Mouse (Mus musculus) heart, postnatal 36 days (tissue): ENCODE measurements around the gene Bpifa2. TPM values are rescaled to one million over a fixed set of nuclear protein-coding genes. Genes with fewer than 3 reads are reported as not detected.
"Not testable (repeated sequence)": the region's sequence is repeated elsewhere in the genome, so short reads cannot be mapped to it uniquely, and the experiment has no call there.

Source experiments
- DNase-seq, 2 experiments: peaks; one replicate each; pipeline ENCODE4 v3.0.0; 2021 to 2022
- intact Hi-C: fragments of 180-260 bp; cut with DNase I; formaldehyde crosslinking; loops from one replicate; pipeline ENCODE4 v1.15.1; 2025
- total RNA-seq, 2 experiments: library from RNA; stranded (reverse); gene quantifications; 2 replicates each; pipeline ENCODE4 v1.2.3; 2021

Gene Bpifa2
- total RNA-seq: not detected

GRCm38 (mm10) chr2:154007965-154008364 lies at the start of gene Bpifa2:
Bpifa2 (plus strand) TSS chr2:154008265.
- intact Hi-C loops: no loop called here
- DNase-seq: no peak

GRCm38 (mm10) chr2:153962821-153963331 lies 45.2 kb upstream of the Bpifa2 start:
- no peak for DNase-seq
- intact Hi-C loops: no loop called here

- DNase-seq: no peak
- intact Hi-C loops: no loop called here
Measured at GRCm38 (mm10) chr2:153963334-153963733, 44.7 kb upstream of the Bpifa2 start.

GRCm38 (mm10) chr2:153970221-153970620 lies 37.8 kb upstream of the Bpifa2 start:
- intact Hi-C loops: no loop called here

GRCm38 (mm10) chr2:153974582-153974981 lies 33.5 kb upstream of the Bpifa2 start, which contains the start of gene Bpifa6:
Bpifa6 (plus strand) TSS chr2:153974945.
- DNase-seq: no peak
- intact Hi-C loops: no loop called here

More at GRCm38 (mm10) chr2:153970221-153970620, 37.8 kb upstream of the Bpifa2 start:
- no peak for DNase-seq

GRCm38 (mm10) chr2:153995770-153996169 lies 12.3 kb upstream of the Bpifa2 start:
- peak; percentile 73 to 85 for DNase-seq
- intact Hi-C loops: no loop called here

GRCm38 (mm10) chr2:154000501-154000900 lies 7.6 kb upstream of the Bpifa2 start:
- DNase-seq: no peak
- intact Hi-C loops: loop anchor here (5.0 kb wide), 1 partner anchor 157 kb away; no protein-coding TSS in a partner anchor

GRCm38 (mm10) chr2:154001056-154001455 lies 7.0 kb upstream of the Bpifa2 start:
- no peak for DNase-seq
- intact Hi-C loops: loop anchor here (5.0 kb wide), 1 partner anchor 156 kb away; no protein-coding TSS in a partner anchor

GRCm38 (mm10) chr2:154004456-154004855 lies 3.6 kb upstream of the Bpifa2 start:
- intact Hi-C loops: loop anchor here (5.0 kb wide), 1 partner anchor 153 kb away; no protein-coding TSS in a partner anchor
- DNase-seq: no peak

GRCm38 (mm10) chr2:154005094-154005493 lies 3.0 kb upstream of the Bpifa2 start:
- intact Hi-C loops: no loop called here

GRCm38 (mm10) chr2:154005734-154006133 lies 2.3 kb upstream of the Bpifa2 start:
- DNase-seq: no peak
- intact Hi-C loops: no loop called here

More at GRCm38 (mm10) chr2:154005094-154005493, 3.0 kb upstream of the Bpifa2 start:
- no peak for DNase-seq

- intact Hi-C loops: no loop called here
- no peak for DNase-seq
Measured at GRCm38 (mm10) chr2:154006331-154006730, 1.7 kb upstream of the Bpifa2 start.

GRCm38 (mm10) chr2:154007381-154007780 lies 684 bp upstream of the Bpifa2 start:
- intact Hi-C loops: no loop called here
- DNase-seq: no peak

GRCm38 (mm10) chr2:154017990-154018389 lies 9.9 kb downstream of the Bpifa2 start:
- intact Hi-C loops: no loop called here
- DNase-seq: no peak

GRCm38 (mm10) chr2:154024676-154025075 lies 16.6 kb downstream of the Bpifa2 start:
- intact Hi-C loops, DNase-seq: not testable (repeated sequence)

GRCm38 (mm10) chr2:154038932-154039331 lies 30.9 kb downstream of the Bpifa2 start:
- peak in 1 of 2 experiments; percentile 8 for DNase-seq
- intact Hi-C loops: loop anchor here (1.0 kb wide), 1 partner anchor 10 kb away; no protein-coding TSS in a partner anchor

GRCm38 (mm10) chr2:154044743-154045142 lies 36.7 kb downstream of the Bpifa2 start:
- DNase-seq: no peak
- intact Hi-C loops: no loop called here

- intact Hi-C loops: no loop called here
- no peak for DNase-seq
Measured at GRCm38 (mm10) chr2:154058690-154059089, 50.6 kb downstream of the Bpifa2 start.
